Mouse (Mus musculus): ENCODE data around the gene Peg12.

Peg12 gene

DNA sequence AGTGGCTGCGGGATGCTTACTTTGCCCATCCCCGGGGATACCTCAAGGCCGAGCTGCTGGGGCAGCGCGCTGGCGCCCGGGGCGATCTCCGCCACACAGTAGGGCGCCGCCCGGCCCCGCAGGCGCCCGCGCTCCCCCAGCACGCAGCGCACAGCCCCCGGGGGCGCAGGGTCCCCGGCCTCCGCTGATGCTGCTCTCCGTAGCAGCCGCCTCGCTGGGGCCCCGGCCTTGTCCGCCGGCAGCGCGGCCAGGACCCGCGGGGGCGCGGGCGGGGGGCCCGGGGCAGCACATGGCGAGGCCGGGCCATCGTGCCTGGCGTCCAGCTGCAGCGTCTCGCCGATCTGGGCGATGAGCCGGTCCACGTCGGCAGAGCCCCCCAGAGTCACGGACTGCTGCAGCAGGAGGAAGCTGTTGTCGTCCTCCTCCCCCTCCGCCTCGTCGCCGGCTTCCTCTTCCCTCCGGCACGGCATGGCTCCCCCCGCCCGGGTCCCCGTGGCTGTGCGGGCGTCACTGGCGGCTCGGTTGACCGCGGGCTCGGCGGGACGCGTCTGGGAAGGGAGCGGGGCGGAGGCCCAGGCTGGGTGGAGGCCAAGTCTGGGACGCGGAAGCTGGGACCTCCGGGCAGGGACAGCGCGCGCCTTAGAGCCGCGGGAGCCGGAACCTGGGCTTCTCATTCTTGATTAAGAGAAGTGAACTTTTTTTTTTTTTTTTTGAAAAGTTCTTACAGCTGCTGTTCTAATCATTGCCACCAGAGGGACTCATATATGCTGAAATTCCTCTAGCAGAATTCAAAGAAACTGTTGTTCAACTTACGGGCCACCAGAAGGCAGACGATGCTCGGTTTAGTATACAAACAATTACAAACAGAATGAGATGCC lies at the start of gene Peg12:
Peg12 (minus strand) TSS at position 633 of the 878 bp plus-strand sequence.
- DNase-seq, result peak; percentile 12 to 24

GRCm38 (mm10) chr7:62486139-62486538 lies 21.8 kb upstream of the Peg12 start:
- no peak for DNase-seq

DNA sequence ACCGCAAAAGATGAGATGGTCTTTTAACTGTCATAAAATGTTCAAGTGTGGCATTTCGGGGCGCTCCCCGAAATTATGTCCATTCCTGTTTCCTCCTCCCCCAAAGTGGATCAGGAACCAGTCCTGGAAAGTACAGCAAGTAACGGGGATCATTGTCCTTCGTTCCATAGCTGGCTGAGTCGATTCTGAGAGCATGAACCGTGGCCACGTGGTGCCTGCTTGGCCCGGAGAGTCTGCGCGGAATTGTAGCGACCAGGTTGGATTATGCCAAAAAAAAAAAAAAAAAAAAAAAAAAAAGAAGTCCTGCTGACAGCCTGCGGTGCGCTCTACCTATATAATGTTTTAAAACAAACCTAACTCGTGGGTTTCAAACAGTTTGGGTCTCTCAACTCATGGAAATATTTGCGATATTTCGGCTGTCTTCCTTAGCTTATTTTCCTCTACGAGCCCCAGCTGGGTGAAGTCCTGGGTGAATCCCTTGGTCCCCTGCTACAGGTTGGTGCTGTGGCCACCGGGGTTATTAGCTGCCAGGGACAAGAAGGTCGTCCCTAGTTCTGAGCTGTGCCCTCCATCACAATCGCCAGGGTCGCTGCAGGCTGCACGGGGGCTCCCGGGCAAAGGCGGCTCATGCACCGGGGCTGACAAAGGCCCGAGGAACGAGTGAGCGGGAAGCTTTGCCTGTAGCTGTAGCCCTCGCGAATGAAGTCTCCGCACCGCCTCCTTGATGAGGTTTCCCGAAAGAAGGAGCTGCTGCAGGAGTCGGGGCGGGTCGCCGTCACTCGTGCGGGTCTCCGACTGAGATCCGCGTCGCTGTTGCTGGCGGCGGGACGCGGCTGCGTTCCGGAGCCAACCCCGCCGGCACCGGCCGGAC lies 1.1 kb downstream of the Peg12 start:
- DNase-seq, result no peak

- no peak for DNase-seq
Observed at GRCm38 (mm10) chr7:62462229-62463006, 1.9 kb downstream of the Peg12 start.

- no peak for DNase-seq
Observed at GRCm38 (mm10) chr7:62452353-62452752, 12.0 kb downstream of the Peg12 start.

DNA sequence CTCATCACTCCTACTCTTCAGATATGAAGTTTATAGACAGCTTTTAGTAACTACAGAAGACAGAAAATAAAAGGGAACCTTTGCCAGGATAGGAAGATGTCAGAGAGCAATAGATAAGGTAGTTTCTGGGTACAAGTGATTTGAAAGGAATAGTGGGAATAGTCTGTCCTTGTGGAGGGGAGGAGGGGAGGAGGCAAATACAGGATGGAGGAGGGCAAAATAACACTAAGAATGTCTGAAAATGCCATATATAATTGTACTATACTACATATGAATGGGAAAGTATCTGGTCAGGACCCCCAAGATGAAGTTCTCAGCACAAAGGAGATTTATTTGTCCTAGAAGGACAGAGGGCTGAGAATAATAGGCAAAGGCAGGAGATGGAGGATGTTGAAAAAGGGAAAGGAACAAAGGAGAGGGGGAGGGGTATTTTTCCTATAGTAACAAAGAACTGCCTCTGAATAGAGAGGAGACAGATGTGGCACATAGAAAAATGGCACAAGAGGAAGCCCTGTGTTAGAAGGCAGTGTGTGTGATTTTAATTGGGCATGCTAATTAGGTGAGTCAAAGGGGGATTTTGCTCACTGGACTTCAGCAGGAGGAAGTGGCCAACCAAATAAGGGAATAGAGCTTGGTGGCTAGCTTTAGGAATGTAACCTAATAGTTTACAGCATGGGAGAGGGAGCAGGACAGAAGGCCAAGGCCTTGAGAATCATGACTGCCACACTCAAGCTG lies 18.7 kb downstream of the Peg12 start:
- DNase-seq, result no peak

DNA sequence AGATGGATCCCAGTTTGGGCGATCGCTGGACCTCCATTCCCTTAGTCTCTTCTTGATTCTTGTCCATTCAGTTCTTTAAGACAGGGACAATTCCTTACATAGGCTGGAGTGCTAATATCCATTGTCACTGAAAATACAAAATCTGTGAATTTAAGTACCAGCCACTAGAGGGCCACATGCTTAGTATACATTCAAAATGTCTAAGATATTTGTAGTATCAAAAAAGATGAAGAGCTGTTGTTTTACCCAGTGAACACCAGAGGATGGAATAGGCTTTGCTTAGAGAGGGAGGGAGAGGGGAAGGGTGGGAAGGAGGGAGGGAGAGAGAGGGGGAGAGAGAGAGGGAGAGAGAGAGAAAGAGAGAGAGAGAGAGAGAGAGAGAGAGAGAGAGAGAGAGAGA lies 27.9 kb downstream of the Peg12 start:
- no peak for DNase-seq

DNA sequence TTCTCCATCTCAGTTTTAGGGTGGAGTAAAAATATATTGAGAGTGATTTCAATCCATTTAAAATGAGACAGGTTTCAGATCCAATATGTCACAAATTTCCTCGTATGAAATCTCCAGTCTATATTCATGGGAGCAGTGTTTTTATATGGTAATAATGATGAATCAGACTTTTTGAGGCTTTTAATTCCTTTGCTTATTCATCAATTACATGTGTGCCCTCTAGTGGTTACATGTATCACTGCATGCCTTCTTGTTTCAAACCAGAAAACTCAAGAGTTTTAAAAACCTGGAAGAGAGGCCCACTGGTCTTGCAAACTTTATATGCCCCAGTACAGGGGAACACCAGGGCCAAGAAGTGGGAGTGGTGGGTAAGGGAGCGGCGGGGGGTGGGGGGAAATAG lies 31.1 kb downstream of the Peg12 start:
- DNase-seq, result no peak

DNA sequence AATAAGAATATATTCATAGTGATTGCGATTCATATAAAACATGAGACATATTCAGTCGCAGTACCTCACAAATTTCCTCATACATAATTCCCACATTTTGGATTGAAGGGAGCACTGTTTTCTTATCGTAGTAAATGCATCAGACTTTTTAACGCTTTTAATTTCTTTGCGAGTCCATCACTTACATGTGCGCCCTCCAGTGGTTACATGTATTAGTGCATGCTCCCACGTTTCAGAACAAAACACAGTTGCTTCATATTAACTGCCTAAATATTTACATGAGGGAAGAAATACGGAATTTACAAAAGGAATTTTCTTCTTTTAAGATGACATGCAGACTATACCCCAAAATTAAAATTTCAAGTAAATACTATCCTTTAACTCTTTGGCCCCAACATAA lies 36.0 kb downstream of the Peg12 start:
- DNase-seq, result no peak

GRCm38 (mm10) chr7:62423210-62423609 lies 41.1 kb downstream of the Peg12 start:
- no peak for DNase-seq

- no peak for DNase-seq
Observed at GRCm38 (mm10) chr7:62420566-62420965, 43.7 kb downstream of the Peg12 start.

DNA sequence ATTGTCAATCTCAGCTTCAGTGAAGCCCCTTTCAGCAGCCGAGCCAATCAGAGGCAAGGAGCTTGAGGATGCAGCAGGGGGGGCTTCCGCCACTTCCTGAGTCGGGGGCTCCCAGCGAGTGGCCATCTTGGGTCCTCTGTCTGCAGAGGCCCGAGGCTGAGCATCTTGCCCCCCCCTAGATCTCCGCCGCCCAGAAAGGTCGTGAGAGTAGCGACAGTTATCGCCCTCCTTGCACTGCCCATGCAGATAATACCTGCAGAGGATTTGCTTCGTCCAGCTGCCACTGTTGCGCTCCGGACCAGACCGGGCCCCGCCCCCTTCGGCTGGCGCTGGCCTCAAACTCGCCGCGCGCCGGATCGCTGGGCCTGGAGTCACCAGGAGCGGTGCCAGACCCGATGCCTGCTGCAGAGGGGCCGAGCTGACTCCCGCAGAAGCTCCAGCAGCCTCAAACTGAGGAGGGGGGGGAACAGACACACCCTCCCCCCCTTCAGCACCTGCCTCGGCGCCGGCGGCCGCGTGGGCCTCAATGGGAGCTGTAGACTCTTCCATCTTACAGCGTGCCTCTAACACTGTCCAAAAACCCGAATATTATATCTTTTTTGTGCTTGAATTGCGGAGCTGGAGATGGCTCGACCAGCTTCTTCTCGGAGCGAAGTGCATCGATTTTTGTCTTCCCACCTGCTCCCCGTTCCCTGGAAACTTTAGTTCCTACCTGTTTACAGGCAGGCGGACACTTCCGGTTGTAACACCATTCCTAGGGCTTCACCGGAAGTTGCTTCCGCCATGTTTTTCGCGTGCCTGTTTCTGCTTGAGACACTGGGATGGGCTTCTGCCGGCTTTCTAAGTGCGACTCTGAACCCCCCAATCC lies 44.6 kb downstream of the Peg12 start, which contains the start of gene Mkrn3:
Mkrn3 (minus strand) TSS at position 647 of the 868 bp plus-strand sequence.
- peak; percentile 7 to 8 for DNase-seq

GRCm38 (mm10) chr7:62419105-62419492 lies 45.2 kb downstream of the Peg12 start:
- DNase-seq, result no peak

DNA sequence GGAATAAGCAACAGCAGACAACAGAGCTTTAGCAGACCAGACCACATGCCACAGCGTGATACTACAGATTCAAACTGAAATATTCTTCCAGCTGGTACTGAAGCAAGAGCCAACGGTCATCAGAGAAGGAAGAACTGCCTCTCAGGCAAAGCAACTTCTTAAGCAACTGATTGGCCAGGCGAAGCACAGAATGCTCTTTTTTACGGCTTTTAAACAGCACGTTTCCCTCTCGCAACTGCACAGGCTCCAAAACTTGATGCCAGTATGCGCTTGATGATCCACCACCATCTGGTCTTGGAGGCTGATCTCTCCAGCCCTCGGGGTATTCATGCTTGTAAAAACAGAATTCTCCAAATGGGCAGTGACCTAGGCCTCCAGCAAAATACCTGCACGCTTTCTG lies 46.0 kb downstream of the Peg12 start:
- DNase-seq, result no peak

DNA sequence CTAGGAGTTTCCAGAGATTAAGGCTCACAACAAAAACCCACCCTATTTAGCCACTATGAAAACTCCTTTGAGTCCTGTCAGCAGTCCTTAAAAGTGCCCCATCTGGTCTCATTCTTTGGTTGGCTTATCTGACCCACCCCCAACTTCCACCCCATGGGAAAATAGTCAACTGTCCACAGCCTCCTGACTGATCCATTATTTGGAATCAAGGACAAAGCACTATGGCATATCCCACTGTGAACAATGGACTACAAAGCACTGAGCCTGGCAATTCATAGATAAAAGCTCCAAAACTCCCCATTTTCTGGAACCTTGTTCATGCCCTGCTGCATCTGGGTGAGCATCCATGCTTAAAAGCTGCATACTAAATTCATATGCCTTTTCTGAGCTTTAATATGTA lies 48.1 kb downstream of the Peg12 start:
- no peak for DNase-seq

GRCm38 (mm10) chr7:62415222-62415621 lies 49.1 kb downstream of the Peg12 start:
- no peak for DNase-seq
